Mouse (Mus musculus): ENCODE results near the gene Gpr142. TPM values are rescaled to one million over a fixed set of nuclear protein-coding genes. Genes with fewer than 3 reads are reported as not detected.

Gpr142 gene
- not detected in 2 replicates for polyA plus RNA-seq (2012; rRNA removed)

DNA sequence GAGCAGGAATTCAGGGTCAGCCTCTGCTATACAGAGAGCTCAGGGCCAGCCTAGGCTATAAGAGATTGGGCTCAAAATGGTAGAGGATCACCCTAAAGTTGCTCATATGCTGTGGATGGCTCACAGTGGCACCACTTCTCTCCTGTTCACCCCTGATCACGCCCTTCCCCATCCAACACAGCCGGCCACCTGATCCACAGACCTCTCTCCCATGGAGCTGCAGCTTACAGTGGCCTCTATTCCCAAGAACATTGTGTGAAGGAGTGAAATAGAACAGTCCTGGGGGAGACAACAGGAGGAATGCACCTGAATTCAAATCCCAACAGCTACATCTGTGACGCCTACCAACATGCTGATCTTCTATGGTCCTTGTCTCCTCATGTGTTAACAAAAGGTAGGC lies at the start of gene Gpr142:
Gene Gpr142 (plus strand): TSS at position 301 of the 400 bp plus-strand sequence.
- Histone ChIP-seq H3K4me3 (ENCODE audit: insufficient read depth, low read depth, low read length) (no peak within 1 kb of the TSS), H3K27ac (ENCODE audit: insufficient read depth, low read depth, low read length) (no peak within 1 kb of the TSS), H3K36me3 (ENCODE audit: control insufficient read depth, insufficient read depth, low read length) (no peaks in the 10 kb centered on the region), H3K4me1 (ENCODE audit: control insufficient read depth, insufficient read depth, low read length) (no peaks in the 10 kb centered on the region), H3K27me3 (replicated peaks; ENCODE audit: control insufficient read depth, insufficient read depth, low read length) (no peaks in the 10 kb centered on the region)
- no peak for DNase-seq
- WGBS, result 98% methylated on average over 3 of the region's 3 CpGs
- TF ChIP-seq CTCF (conservative IDR thresholded peaks at IDR 0.05; ENCODE audit: insufficient read depth, insufficient read length, low read depth, low read length), result no peak
- TF ChIP-seq POLR2A (IDR thresholded peaks at IDR 0.05; ENCODE audit: low read depth, low read length), result no peak

DNA sequence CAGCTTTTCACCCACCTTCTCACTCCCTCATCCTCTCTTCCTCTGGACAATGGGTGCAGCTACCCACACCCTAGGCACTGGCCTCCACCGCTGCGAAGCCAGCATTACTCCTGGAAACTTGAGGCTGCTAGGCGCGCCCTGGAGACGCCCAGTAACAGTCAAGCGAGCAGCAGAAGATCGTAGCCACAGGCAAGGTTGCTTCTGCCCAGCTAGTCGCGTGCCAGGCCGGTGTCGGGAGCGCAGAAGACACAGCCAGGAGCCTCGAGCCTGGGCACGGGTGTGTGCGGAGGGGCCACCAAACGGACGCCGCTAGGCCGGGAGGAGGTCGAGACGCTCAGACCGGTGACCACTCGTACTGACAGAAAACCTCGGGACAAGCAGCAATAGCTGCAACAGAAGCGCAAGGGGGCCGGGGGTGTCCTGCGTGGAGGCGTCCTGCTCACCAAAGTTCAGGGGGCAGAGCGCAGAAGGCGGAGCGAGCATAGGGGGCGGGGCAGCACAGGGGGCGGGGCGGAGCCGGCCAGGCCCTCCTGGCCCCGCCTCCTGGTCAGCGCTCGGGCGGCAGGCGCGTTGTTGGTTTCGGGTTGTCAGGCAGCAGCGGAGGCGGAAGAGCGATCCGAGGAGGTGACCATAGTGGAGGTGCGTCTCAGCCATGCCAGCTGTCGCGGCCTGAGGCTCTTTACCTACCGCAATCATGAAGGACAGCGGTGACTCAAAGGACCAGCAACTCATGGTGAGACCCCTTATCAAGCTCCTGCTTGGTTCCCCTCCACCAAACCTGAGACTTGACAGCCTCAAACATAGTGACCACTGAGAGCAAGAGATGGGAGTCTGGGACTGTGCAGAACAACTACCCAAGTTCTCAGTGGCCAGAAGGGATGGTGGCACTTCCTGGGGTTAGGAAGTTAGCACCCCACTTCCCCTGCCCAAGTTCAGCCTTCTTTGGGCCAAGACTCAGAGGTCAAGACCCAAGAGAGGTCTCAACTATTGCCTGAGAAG lies 33.6 kb upstream of the Gpr142 start, which contains the start of gene Kif19a:
Gene Kif19a (plus strand): TSS at position 569 of the 999 bp plus-strand sequence.
- H3K4me3 ChIP-seq (ENCODE audit: insufficient read depth, low read depth, low read length), result peak within 1 kb of the TSS; percentile 46
- 5% methylated on average over 51 of the region's 51 CpGs for WGBS
- DNase-seq, result peak; percentile 66
- no peaks in the 10 kb centered on the region for H3K36me3 ChIP-seq (ENCODE audit: control insufficient read depth, insufficient read depth, low read length)
- TF ChIP-seq CTCF (conservative IDR thresholded peaks at IDR 0.05; ENCODE audit: insufficient read depth, insufficient read length, low read depth, low read length), result no peak
- no peak for TF ChIP-seq POLR2A (IDR thresholded peaks at IDR 0.05; ENCODE audit: low read depth, low read length)
- no peaks in the 10 kb centered on the region for H3K27me3 ChIP-seq (replicated peaks; ENCODE audit: control insufficient read depth, insufficient read depth, low read length)
- no peaks in the 10 kb centered on the region; the same call in 1 of the 2 replicates for H3K4me1 ChIP-seq (ENCODE audit: control insufficient read depth, insufficient read depth, low read length)
- H3K27ac ChIP-seq (ENCODE audit: insufficient read depth, low read depth, low read length), result no peak within 1 kb of the TSS

DNA sequence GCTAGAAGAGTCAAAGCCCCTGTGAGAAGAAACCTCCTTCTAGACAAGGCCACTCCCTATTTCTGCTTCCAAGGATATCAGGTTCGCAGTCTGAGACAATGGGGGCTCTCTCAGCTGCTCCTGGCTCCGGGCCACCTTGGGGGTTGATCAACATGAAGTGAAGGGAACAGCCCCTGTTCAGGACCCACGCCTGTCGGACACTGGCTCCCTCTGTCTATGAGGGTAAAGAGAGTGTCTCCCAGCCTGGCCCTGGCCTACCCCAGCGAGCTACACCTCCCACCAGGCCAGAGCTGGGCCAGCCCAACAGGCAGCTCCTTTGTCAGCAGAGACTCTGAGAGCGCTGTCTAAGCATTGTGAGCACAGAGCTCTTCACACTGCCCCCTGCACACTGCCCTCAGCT lies 28.8 kb upstream of the Gpr142 start:
- Histone ChIP-seq H3K4me3 (ENCODE audit: insufficient read depth, low read depth, low read length) (no peak overlapping the region), H3K27ac (ENCODE audit: insufficient read depth, low read depth, low read length) (no peak overlapping the region), H3K36me3 (ENCODE audit: control insufficient read depth, insufficient read depth, low read length) (no peaks in the 10 kb centered on the region), H3K27me3 (replicated peaks; ENCODE audit: control insufficient read depth, insufficient read depth, low read length) (no peaks in the 10 kb centered on the region), H3K4me1 (ENCODE audit: control insufficient read depth, insufficient read depth, low read length) (no peaks in the 10 kb centered on the region; the same call in 1 of the 2 replicates)
- 68% methylated on average over 6 of the region's 6 CpGs for WGBS
- TF ChIP-seq POLR2A (IDR thresholded peaks at IDR 0.05; ENCODE audit: low read depth, low read length) (no peak), CTCF (conservative IDR thresholded peaks at IDR 0.05; ENCODE audit: insufficient read depth, insufficient read length, low read depth, low read length) (no peak)
- no peak for DNase-seq

DNA sequence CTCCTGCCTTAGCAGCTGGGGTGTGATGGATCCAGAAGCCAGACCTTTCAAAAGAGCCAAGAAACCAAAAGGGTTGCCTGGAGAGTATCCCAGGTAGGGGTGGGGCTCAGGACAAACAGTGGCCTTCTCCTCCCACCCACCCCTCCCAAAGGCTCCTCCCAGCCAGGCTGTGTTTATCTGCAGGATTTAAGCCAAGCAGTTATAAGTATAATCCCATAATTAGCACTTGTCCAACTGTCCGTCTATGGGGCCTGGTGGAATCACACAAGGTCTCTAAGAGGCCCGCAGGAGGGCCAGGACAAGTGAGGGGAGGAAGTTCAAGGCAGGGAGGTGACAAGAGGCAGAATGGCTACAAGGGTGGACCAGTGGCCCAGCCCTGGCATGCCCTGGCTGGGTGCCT lies 26.8 kb upstream of the Gpr142 start:
- Histone ChIP-seq H3K27me3 (replicated peaks; ENCODE audit: control insufficient read depth, insufficient read depth, low read length) (no peaks in the 10 kb centered on the region), H3K4me1 (ENCODE audit: control insufficient read depth, insufficient read depth, low read length) (no peaks in the 10 kb centered on the region), H3K4me3 (ENCODE audit: insufficient read depth, low read depth, low read length) (no peak overlapping the region), H3K36me3 (ENCODE audit: control insufficient read depth, insufficient read depth, low read length) (no peaks in the 10 kb centered on the region), H3K27ac (ENCODE audit: insufficient read depth, low read depth, low read length) (no peak overlapping the region)
- no peak for TF ChIP-seq POLR2A (IDR thresholded peaks at IDR 0.05; ENCODE audit: low read depth, low read length)
- no peak for TF ChIP-seq CTCF (conservative IDR thresholded peaks at IDR 0.05; ENCODE audit: insufficient read depth, insufficient read length, low read depth, low read length)
- WGBS, result 83% methylated on average over 2 of the region's 2 CpGs
- no peak for DNase-seq

DNA sequence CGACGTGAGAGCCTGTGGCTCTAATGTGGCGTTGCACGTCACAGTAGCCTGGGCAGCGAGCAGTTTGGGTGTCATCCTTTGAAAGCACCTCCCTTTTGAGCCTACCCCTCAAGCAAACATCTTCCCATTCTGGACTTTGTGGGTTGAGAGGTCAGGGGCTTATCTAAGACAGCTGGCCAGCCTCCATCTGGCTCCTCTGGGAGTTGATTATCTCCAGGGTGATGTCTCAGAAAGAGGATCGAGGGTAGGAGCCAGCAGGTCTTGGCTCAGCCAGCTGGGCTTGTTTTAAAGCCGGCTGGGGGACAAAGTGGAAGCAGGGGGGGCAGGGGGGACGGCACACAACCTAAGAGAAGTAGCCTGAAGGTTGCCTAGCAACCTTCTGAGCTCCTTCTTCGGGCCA lies 18.6 kb upstream of the Gpr142 start:
- WGBS, result 55% methylated on average over 9 of the region's 9 CpGs
- Histone ChIP-seq H3K4me3 (ENCODE audit: insufficient read depth, low read depth, low read length) (no peak overlapping the region), H3K27me3 (replicated peaks; ENCODE audit: control insufficient read depth, insufficient read depth, low read length) (no peaks in the 10 kb centered on the region), H3K4me1 (ENCODE audit: control insufficient read depth, insufficient read depth, low read length) (no peaks in the 10 kb centered on the region), H3K36me3 (ENCODE audit: control insufficient read depth, insufficient read depth, low read length) (no peaks in the 10 kb centered on the region), H3K27ac (ENCODE audit: insufficient read depth, low read depth, low read length) (no peak overlapping the region)
- TF ChIP-seq CTCF (conservative IDR thresholded peaks at IDR 0.05; ENCODE audit: insufficient read depth, insufficient read length, low read depth, low read length), result no peak
- no peak for TF ChIP-seq POLR2A (IDR thresholded peaks at IDR 0.05; ENCODE audit: low read depth, low read length)
- peak; percentile 39 for DNase-seq

DNA sequence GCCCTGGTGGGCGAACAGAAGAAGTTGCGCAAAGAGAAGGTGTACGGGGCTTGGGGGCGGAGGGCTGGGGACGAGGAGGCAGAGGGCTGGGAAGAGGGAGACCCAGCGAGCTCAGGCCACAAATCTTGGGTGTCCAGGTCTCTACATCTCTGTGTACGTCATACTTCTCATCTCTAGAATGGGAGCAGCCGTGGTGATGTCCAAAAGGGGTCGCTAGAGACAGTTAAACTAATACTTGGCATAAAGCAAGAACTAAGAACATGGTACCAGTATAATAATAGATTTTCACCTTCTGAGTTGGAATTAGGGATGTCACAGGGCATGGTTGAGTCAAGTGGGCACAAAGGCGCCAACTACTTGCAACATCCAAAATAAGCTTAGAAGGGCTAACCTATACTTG lies 12.8 kb upstream of the Gpr142 start:
- H3K4me1 ChIP-seq (ENCODE audit: control insufficient read depth, insufficient read depth, low read length), result no peaks in the 10 kb centered on the region
- H3K27ac ChIP-seq (ENCODE audit: insufficient read depth, low read depth, low read length), result no peak overlapping the region
- TF ChIP-seq CTCF (conservative IDR thresholded peaks at IDR 0.05; ENCODE audit: insufficient read depth, insufficient read length, low read depth, low read length) (no peak), POLR2A (IDR thresholded peaks at IDR 0.05; ENCODE audit: low read depth, low read length) (no peak)
- no peaks in the 10 kb centered on the region for H3K27me3 ChIP-seq (replicated peaks; ENCODE audit: control insufficient read depth, insufficient read depth, low read length)
- H3K36me3 ChIP-seq (ENCODE audit: control insufficient read depth, insufficient read depth, low read length), result no peaks in the 10 kb centered on the region
- DNase-seq, result no peak
- H3K4me3 ChIP-seq (ENCODE audit: insufficient read depth, low read depth, low read length), result no peak overlapping the region
- WGBS, result 57% methylated on average over 10 of the region's 10 CpGs

DNA sequence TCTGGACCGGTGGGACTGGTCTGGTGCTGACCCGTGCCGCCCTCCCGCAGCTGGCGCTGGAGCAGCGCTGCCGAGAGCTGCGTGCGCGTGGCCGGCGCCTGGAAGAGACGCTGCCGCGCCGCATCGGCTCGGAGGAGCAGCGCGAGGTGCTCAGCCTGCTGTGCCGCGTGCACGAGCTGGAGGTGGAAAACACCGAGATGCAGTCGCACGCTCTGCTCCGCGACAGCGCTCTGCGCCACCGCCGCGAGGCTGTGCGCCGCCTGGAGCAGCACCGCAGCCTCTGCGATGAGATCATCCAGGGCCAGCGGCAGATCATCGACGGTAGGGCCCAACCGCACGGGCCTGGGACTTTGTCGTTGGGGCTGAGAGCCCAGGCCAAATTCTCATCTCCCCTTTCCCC lies 12.4 kb upstream of the Gpr142 start:
- 2% methylated on average over 43 of the region's 43 CpGs for WGBS
- no peaks in the 10 kb centered on the region for H3K27me3 ChIP-seq (replicated peaks; ENCODE audit: control insufficient read depth, insufficient read depth, low read length)
- no peak overlapping the region for H3K4me3 ChIP-seq (ENCODE audit: insufficient read depth, low read depth, low read length)
- no peak for TF ChIP-seq CTCF (conservative IDR thresholded peaks at IDR 0.05; ENCODE audit: insufficient read depth, insufficient read length, low read depth, low read length)
- no peak for TF ChIP-seq POLR2A (IDR thresholded peaks at IDR 0.05; ENCODE audit: low read depth, low read length)
- no peak for DNase-seq
- H3K36me3 ChIP-seq (ENCODE audit: control insufficient read depth, insufficient read depth, low read length), result no peaks in the 10 kb centered on the region
- no peaks in the 10 kb centered on the region for H3K4me1 ChIP-seq (ENCODE audit: control insufficient read depth, insufficient read depth, low read length)
- H3K27ac ChIP-seq (ENCODE audit: insufficient read depth, low read depth, low read length), result no peak overlapping the region

All from kidney, adult 2 months (tissue).